Mouse (Mus musculus): ENCODE measurements at regions not wholly inside any gene's neighbourhood (a gene's known extent, or its start where the extent isn't known, plus 50 kb on each side); places are given as distances from the start of the nearest gene placed in this dataset.

DNA sequence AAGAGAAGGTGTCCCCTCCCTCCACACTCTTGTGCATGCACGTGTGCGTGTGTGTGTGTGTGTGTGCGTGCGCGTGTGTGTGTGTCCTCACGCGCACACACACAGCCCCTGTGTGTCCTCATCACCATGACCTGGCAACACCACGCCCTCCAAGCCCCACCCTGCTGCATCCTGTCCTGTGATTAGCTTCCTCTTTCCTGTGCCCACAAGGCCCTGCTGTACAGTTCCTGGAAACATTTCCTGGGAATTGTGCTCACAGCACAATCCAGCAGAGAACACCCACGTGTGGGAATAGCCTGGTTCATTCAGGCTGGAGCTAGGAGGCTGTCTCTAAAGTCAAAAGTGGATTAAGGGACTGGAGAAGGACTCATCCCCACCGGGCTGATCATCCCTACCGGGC lies 95.5 kb downstream of the Cstad start:
- TF ChIP-seq CTCF (IDR thresholded peaks at IDR 0.05; ENCODE audit: low read depth) = no peak
- no peak for TF ChIP-seq EP300 (IDR thresholded peaks at IDR 0.05; ENCODE audit: low read depth)
